Comparison of ENCODE assay signal across 9 mouse cellular contexts in genomic region chr10:81240876-81241275, GRCm38 (mm10). TPM values are rescaled to one million over a fixed set of nuclear protein-coding genes. Genes with fewer than 3 reads are reported as not detected.
DNase-seq lines count a peak whose midpoint lies in the region; ATAC-seq and TF ChIP-seq lines count a peak whose summit lies in the region.
"Had no signal": no experiment of that assay in that cellular context is flagged by ENCODE, and none has a peak within 500 bp of the region (broad histone marks: within the 10 kb centered on the region; RNA-seq: fewer than 3 reads in every experiment).

No protein-coding gene starts in this region.

- no peaks in the 10 kb centered on the region for H3K9me3 ChIP-seq in kidney, embryonic 16.5 days (ENCODE audit: low read length)
- H3K9me3 ChIP-seq: limb, embryonic 13.5 days had no signal

- H3K27ac ChIP-seq in kidney, adult 2 months (ENCODE audit: insufficient read depth, low read depth, low read length), result no peak overlapping the region
- no peak overlapping the region for H3K27ac ChIP-seq in kidney, embryonic 16.5 days (ENCODE audit: low read length)
- no peak overlapping the region for H3K27ac ChIP-seq in small intestine, adult 2 months (ENCODE audit: insufficient read depth, low read depth, low read length)
- H3K27ac ChIP-seq: limb, embryonic 13.5 days had no signal

- no peaks in the 10 kb centered on the region for H3K36me3 ChIP-seq in kidney, adult 2 months (ENCODE audit: control insufficient read depth, insufficient read depth, low read length)
- no peaks in the 10 kb centered on the region for H3K36me3 ChIP-seq in kidney, embryonic 16.5 days (ENCODE audit: insufficient read depth, low read length)
- 0 out of 2 replicates have a peak, but pooled peaks cover under 1% of the 10 kb centered on the region for H3K36me3 ChIP-seq in small intestine, adult 2 months (ENCODE audit: control insufficient read depth, insufficient read depth, low read length)

- H3K9ac ChIP-seq in kidney, embryonic 16.5 days (replicated peaks; ENCODE audit: low read length), result no peak overlapping the region
- H3K9ac ChIP-seq: limb, embryonic 13.5 days had no signal

- H3K27me3 ChIP-seq in kidney, adult 2 months (replicated peaks; ENCODE audit: control insufficient read depth, insufficient read depth, low read length), result peaks cover 2% of the 10 kb centered on the region
- peaks cover 18% of the 10 kb centered on the region for H3K27me3 ChIP-seq in kidney, embryonic 16.5 days (ENCODE audit: insufficient read depth, low read length)
- H3K27me3 ChIP-seq in small intestine, adult 2 months (ENCODE audit: control insufficient read depth, insufficient read depth, low read length), result peaks cover 3% of the 10 kb centered on the region; the same call in 1 of the 2 replicates

- H3K4me3 ChIP-seq in kidney, adult 2 months (ENCODE audit: insufficient read depth, low read depth, low read length), result no peak overlapping the region
- no peak overlapping the region for H3K4me3 ChIP-seq in kidney, embryonic 16.5 days (ENCODE audit: low read length)
- H3K4me3 ChIP-seq in small intestine, adult 2 months (ENCODE audit: low read depth, low read length), result no peak overlapping the region
- H3K4me3 ChIP-seq: limb, embryonic 13.5 days had no signal

- no peak for TF ChIP-seq POLR2A in kidney, adult 2 months (IDR thresholded peaks at IDR 0.05; ENCODE audit: low read depth, low read length)
- TF ChIP-seq POLR2A in small intestine, adult 2 months (IDR thresholded peaks at IDR 0.05; ENCODE audit: low read depth, low read length), result no peak

- ATAC-seq in kidney, embryonic 16.5 days (ENCODE audit: low FRiP score, low TSS enrichment), result no peak
- no peak for ATAC-seq in activated CD4-positive, CD25-positive, alpha-beta regulatory T cell, adult 4 months

- H3K4me2 ChIP-seq in kidney, embryonic 16.5 days (replicated peaks; ENCODE audit: low read depth, low read length), result no peak overlapping the region
- H3K4me2 ChIP-seq: limb, embryonic 13.5 days had no signal

- DNase-seq in kidney, adult 2 months, result peak; percentile 33
- DNase-seq in A20 (ENCODE audit: low read depth, low spot score), result peak; percentile 77
- peak; percentile 46 to 66 for DNase-seq in CD8-positive naive resting alpha-beta T cell, adult 2 months (ENCODE audit: low read depth in 2 of 2, low spot score in 2 of 2)
- DNase-seq in c-Kit-positive CD71-negative TER-119-negative erythroid progenitor cells, embryonic 14.5 days (ENCODE audit: low read depth), result peak; percentile 69
- peak; percentile 65 for DNase-seq in left cerebral cortex, postnatal 4 days

- no peaks in the 10 kb centered on the region for H3K4me1 ChIP-seq in kidney, adult 2 months (ENCODE audit: control insufficient read depth, insufficient read depth, low read length)
- H3K4me1 ChIP-seq in kidney, embryonic 16.5 days (ENCODE audit: insufficient read depth, low read length), result peaks cover 7% of the 10 kb centered on the region
- H3K4me1 ChIP-seq in small intestine, adult 2 months (ENCODE audit: control insufficient read depth, insufficient read depth, insufficient read length, low read length), result peaks cover 18% of the 10 kb centered on the region

- 41% methylated on average over 13 of the region's 13 CpGs for WGBS in kidney, adult 2 months
- WGBS in kidney, embryonic 16.5 days, result 31% methylated on average over 13 of the region's 13 CpGs
- WGBS in small intestine, adult 2 months, result 32% methylated on average over 13 of the region's 13 CpGs

- TF ChIP-seq CTCF in kidney, adult 2 months (conservative IDR thresholded peaks at IDR 0.05; ENCODE audit: insufficient read depth, insufficient read length, low read depth, low read length), result peak; percentile 66
- peak; percentile 84; the same call in 1 of the 2 replicates for TF ChIP-seq CTCF in small intestine, adult 2 months (IDR thresholded peaks at IDR 0.05; ENCODE audit: extremely low read depth, insufficient read length, insufficient replicate concordance, low read depth, low read length)

- intact Hi-C loops in left cerebral cortex, postnatal 4 days (cut with DNase I), result no loop called here

RNA-seq across cellular contexts. Expression of gene Zfr2, which starts 7.9 kb away (rescaled TPM):
- 4.6 and 6.0 TPM in 2 replicates for polyA plus RNA-seq in kidney, adult 2 months (2012; rRNA removed)
- 7.1 and 7.8 TPM in 2 replicates for polyA plus RNA-seq in kidney, embryonic 16.5 days (2015; fragmentation: Nextera tagmentation; extraction: Ambion mirVana)
- total RNA-seq in left cerebral cortex, postnatal 4 days (2021), result 10 to 100 TPM; 65.2 to 66.0 TPM
- 4.9 and 14.2 TPM in 2 replicates for polyA plus RNA-seq in small intestine, adult 2 months (2012; rRNA removed)
- polyA plus RNA-seq in activated CD4-positive, CD25-positive, alpha-beta regulatory T cell, adult 4 months (2017; shearing (Covaris generic)), result 1 to 10 TPM in 1 of 2 experiments, under 1 TPM in 1; 0.79 to 1.5 TPM

RNA-seq across cellular contexts. Expression of gene Atcay, which starts 10.2 kb away (rescaled TPM):
- 0.05 and 0.39 TPM in 2 replicates for polyA plus RNA-seq in kidney, adult 2 months (2012; rRNA removed)
- polyA plus RNA-seq in kidney, embryonic 16.5 days (2015; fragmentation: Nextera tagmentation; extraction: Ambion mirVana), result 0.14 and 0.33 TPM in 2 replicates
- total RNA-seq in left cerebral cortex, postnatal 4 days (2021), result 100 to 1,000 TPM; 195 to 206 TPM
- polyA plus RNA-seq in small intestine, adult 2 months (2012; rRNA removed), result 0.53 and 0.60 TPM in 2 replicates
- polyA plus RNA-seq in activated CD4-positive, CD25-positive, alpha-beta regulatory T cell, adult 4 months (2017; shearing (Covaris generic)), result 1 to 10 TPM; 4.0 to 5.0 TPM

RNA-seq across cellular contexts. Expression of gene Matk, which starts 11.9 kb away (rescaled TPM):
- polyA plus RNA-seq in kidney, adult 2 months (2012; rRNA removed), result 0.57 and 1.5 TPM in 2 replicates
- polyA plus RNA-seq in kidney, embryonic 16.5 days (2015; fragmentation: Nextera tagmentation; extraction: Ambion mirVana), result 8.2 and 8.9 TPM in 2 replicates
- total RNA-seq in left cerebral cortex, postnatal 4 days (2021), result 100 to 1,000 TPM; 132 to 140 TPM
- 6.8 and 13.0 TPM in 2 replicates for polyA plus RNA-seq in small intestine, adult 2 months (2012; rRNA removed)
- 10 to 100 TPM; 54.3 to 64.7 TPM for polyA plus RNA-seq in activated CD4-positive, CD25-positive, alpha-beta regulatory T cell, adult 4 months (2017; shearing (Covaris generic))

RNA-seq across cellular contexts. Expression of gene Mrpl54, which starts 25.9 kb away (rescaled TPM):
- 130 TPM in 2 replicates for polyA plus RNA-seq in kidney, adult 2 months (2012; rRNA removed)
- polyA plus RNA-seq in kidney, embryonic 16.5 days (2015; fragmentation: Nextera tagmentation; extraction: Ambion mirVana), result 218 and 238 TPM in 2 replicates
- 10 to 100 TPM; 41.9 to 50.6 TPM for total RNA-seq in left cerebral cortex, postnatal 4 days (2021)
- 104 and 169 TPM in 2 replicates for polyA plus RNA-seq in small intestine, adult 2 months (2012; rRNA removed)
- 100 to 1,000 TPM; 148 to 166 TPM for polyA plus RNA-seq in activated CD4-positive, CD25-positive, alpha-beta regulatory T cell, adult 4 months (2017; shearing (Covaris generic))

RNA-seq across cellular contexts. Expression of gene Apba3, which starts 25.9 kb away (rescaled TPM):
- 142 and 147 TPM in 2 replicates for polyA plus RNA-seq in kidney, adult 2 months (2012; rRNA removed)
- polyA plus RNA-seq in kidney, embryonic 16.5 days (2015; fragmentation: Nextera tagmentation; extraction: Ambion mirVana), result 88.6 and 88.7 TPM in 2 replicates
- total RNA-seq in left cerebral cortex, postnatal 4 days (2021), result 10 to 100 TPM; 22.6 to 28.2 TPM
- polyA plus RNA-seq in small intestine, adult 2 months (2012; rRNA removed), result 100 and 207 TPM in 2 replicates
- 10 to 100 TPM; 10.2 to 18.0 TPM for polyA plus RNA-seq in activated CD4-positive, CD25-positive, alpha-beta regulatory T cell, adult 4 months (2017; shearing (Covaris generic))
